Mouse (Mus musculus): ENCODE data around the gene Tff1. TPM values are rescaled to one million over a fixed set of nuclear protein-coding genes. Genes with fewer than 3 reads are reported as not detected.

Gene Tff1
- polyA plus RNA-seq (2016; fragmentation: Nextera tagmentation; extraction: Ambion mirVana) = not detected in 2 replicates

GRCm38 (mm10) chr17:31165127-31165526 lies at the start of gene Tff1:
TSS of gene Tff1 (minus strand) at chr17:31165277.
- Histone ChIP-seq H3K4me3 (no peak within 1 kb of the TSS), H3K27me3 (no peaks in the 10 kb centered on the region), H3K4me1 (no peaks in the 10 kb centered on the region), H3K4me2 (replicated peaks) (no peak within 1 kb of the TSS), H3K9ac (replicated peaks) (no peak within 1 kb of the TSS), H3K27ac (replicated peaks) (no peak within 1 kb of the TSS), H3K36me3 (no peaks in the 10 kb centered on the region), H3K9me3 (no peaks in the 10 kb centered on the region)
- WGBS = 95% methylated on average over 6 of the region's 6 CpGs
- no peak for ATAC-seq (ENCODE audit: low FRiP score, low read depth)

- Histone ChIP-seq H3K9ac (replicated peaks) (no peak overlapping the region), H3K4me3 (no peak overlapping the region), H3K4me1 (no peaks in the 10 kb centered on the region), H3K4me2 (replicated peaks) (no peak overlapping the region), H3K27me3 (no peaks in the 10 kb centered on the region), H3K27ac (replicated peaks) (no peak overlapping the region), H3K9me3 (no peaks in the 10 kb centered on the region), H3K36me3 (no peaks in the 10 kb centered on the region)
- 92% methylated on average over 6 of the region's 6 CpGs for WGBS
- ATAC-seq (ENCODE audit: low FRiP score, low read depth) = no peak
Observed at GRCm38 (mm10) chr17:31211881-31212280, 46.8 kb upstream of the Tff1 start.

GRCm38 (mm10) chr17:31210299-31210698 lies 45.2 kb upstream of the Tff1 start:
- 88% methylated on average over 7 of the region's 7 CpGs for WGBS
- H3K4me2 ChIP-seq (replicated peaks) = no peak overlapping the region
- no peaks in the 10 kb centered on the region for H3K27me3 ChIP-seq
- no peaks in the 10 kb centered on the region for H3K9me3 ChIP-seq
- H3K4me3 ChIP-seq = no peak overlapping the region
- no peak for ATAC-seq (ENCODE audit: low FRiP score, low read depth)
- H3K27ac ChIP-seq (replicated peaks) = no peak overlapping the region
- H3K9ac ChIP-seq (replicated peaks) = no peak overlapping the region
- H3K4me1 ChIP-seq = no peaks in the 10 kb centered on the region
- H3K36me3 ChIP-seq = no peaks in the 10 kb centered on the region

- no peaks in the 10 kb centered on the region for H3K36me3 ChIP-seq
- no peaks in the 10 kb centered on the region for H3K4me1 ChIP-seq
- H3K4me3 ChIP-seq = no peak overlapping the region
- H3K27ac ChIP-seq (replicated peaks) = no peak overlapping the region
- no peak for ATAC-seq (ENCODE audit: low FRiP score, low read depth)
- 92% methylated on average over 11 of the region's 11 CpGs for WGBS
- H3K9me3 ChIP-seq = no peaks in the 10 kb centered on the region
- H3K27me3 ChIP-seq = no peaks in the 10 kb centered on the region
- no peak overlapping the region for H3K9ac ChIP-seq (replicated peaks)
- no peak overlapping the region for H3K4me2 ChIP-seq (replicated peaks)
Observed at GRCm38 (mm10) chr17:31209376-31209930, 44.4 kb upstream of the Tff1 start.

- no peaks in the 10 kb centered on the region for H3K27me3 ChIP-seq
- H3K4me1 ChIP-seq = no peaks in the 10 kb centered on the region
- H3K4me3 ChIP-seq = no peak overlapping the region
- no peaks in the 10 kb centered on the region for H3K9me3 ChIP-seq
- H3K27ac ChIP-seq (replicated peaks) = no peak overlapping the region
- no peaks in the 10 kb centered on the region for H3K36me3 ChIP-seq
- no peak for ATAC-seq (ENCODE audit: low FRiP score, low read depth)
- H3K9ac ChIP-seq (replicated peaks) = no peak overlapping the region
- 91% methylated on average over 8 of the region's 8 CpGs for WGBS
- no peak overlapping the region for H3K4me2 ChIP-seq (replicated peaks)
Observed at GRCm38 (mm10) chr17:31208654-31209053, 43.6 kb upstream of the Tff1 start.

- Histone ChIP-seq H3K9me3 (no peaks in the 10 kb centered on the region), H3K4me1 (no peaks in the 10 kb centered on the region), H3K9ac (replicated peaks) (no peak within 1 kb of the TSS), H3K27me3 (no peaks in the 10 kb centered on the region), H3K4me2 (replicated peaks) (no peak within 1 kb of the TSS), H3K36me3 (no peaks in the 10 kb centered on the region), H3K4me3 (no peak within 1 kb of the TSS), H3K27ac (replicated peaks) (no peak within 1 kb of the TSS)
- no peak for ATAC-seq (ENCODE audit: low FRiP score, low read depth)
- WGBS = 78% methylated on average over 12 of the region's 12 CpGs
Observed at GRCm38 (mm10) chr17:31207771-31208334, 42.8 kb upstream of the Tff1 start, which contains the start of gene Ubash3a. TSS of gene Ubash3a (plus strand) at chr17:31207873.

- no peaks in the 10 kb centered on the region for H3K4me1 ChIP-seq
- no peak within 1 kb of the TSS for H3K4me2 ChIP-seq (replicated peaks)
- H3K36me3 ChIP-seq = no peaks in the 10 kb centered on the region
- no peaks in the 10 kb centered on the region for H3K9me3 ChIP-seq
- WGBS = 87% methylated on average over 11 of the region's 11 CpGs
- no peak for ATAC-seq (ENCODE audit: low FRiP score, low read depth)
- no peak within 1 kb of the TSS for H3K27ac ChIP-seq (replicated peaks)
- no peak within 1 kb of the TSS for H3K9ac ChIP-seq (replicated peaks)
- no peaks in the 10 kb centered on the region for H3K27me3 ChIP-seq
- H3K4me3 ChIP-seq = no peak within 1 kb of the TSS
Observed at GRCm38 (mm10) chr17:31198877-31199276, 33.8 kb upstream of the Tff1 start, which contains the start of gene Tmprss3. TSS of gene Tmprss3 (minus strand) at chr17:31198977.

GRCm38 (mm10) chr17:31196283-31196682 lies 31.2 kb upstream of the Tff1 start:
- H3K9me3 ChIP-seq = no peaks in the 10 kb centered on the region
- no peaks in the 10 kb centered on the region for H3K36me3 ChIP-seq
- H3K4me3 ChIP-seq = no peak overlapping the region
- ATAC-seq (ENCODE audit: low FRiP score, low read depth) = no peak
- no peaks in the 10 kb centered on the region for H3K4me1 ChIP-seq
- WGBS = 93% methylated on average over 7 of the region's 7 CpGs
- H3K27me3 ChIP-seq = no peaks in the 10 kb centered on the region
- H3K4me2 ChIP-seq (replicated peaks) = no peak overlapping the region
- no peak overlapping the region for H3K27ac ChIP-seq (replicated peaks)
- H3K9ac ChIP-seq (replicated peaks) = no peak overlapping the region

- no peak overlapping the region for H3K4me2 ChIP-seq (replicated peaks)
- H3K4me3 ChIP-seq = no peak overlapping the region
- no peaks in the 10 kb centered on the region for H3K27me3 ChIP-seq
- ATAC-seq (ENCODE audit: low FRiP score, low read depth) = no peak
- H3K4me1 ChIP-seq = no peaks in the 10 kb centered on the region
- no peak overlapping the region for H3K9ac ChIP-seq (replicated peaks)
- H3K9me3 ChIP-seq = no peaks in the 10 kb centered on the region
- no peaks in the 10 kb centered on the region for H3K36me3 ChIP-seq
- H3K27ac ChIP-seq (replicated peaks) = no peak overlapping the region
- 68% methylated on average over 6 of the region's 6 CpGs for WGBS
Observed at GRCm38 (mm10) chr17:31195207-31195606, 30.1 kb upstream of the Tff1 start.

GRCm38 (mm10) chr17:31193360-31193759 lies 28.3 kb upstream of the Tff1 start:
- H3K9me3 ChIP-seq = no peaks in the 10 kb centered on the region
- 90% methylated on average over 9 of the region's 9 CpGs for WGBS
- no peak overlapping the region for H3K27ac ChIP-seq (replicated peaks)
- ATAC-seq (ENCODE audit: low FRiP score, low read depth) = no peak
- H3K36me3 ChIP-seq = no peaks in the 10 kb centered on the region
- H3K4me3 ChIP-seq = no peak overlapping the region
- no peak overlapping the region for H3K4me2 ChIP-seq (replicated peaks)
- no peaks in the 10 kb centered on the region for H3K4me1 ChIP-seq
- H3K9ac ChIP-seq (replicated peaks) = no peak overlapping the region
- no peaks in the 10 kb centered on the region for H3K27me3 ChIP-seq

GRCm38 (mm10) chr17:31192663-31193062 lies 27.6 kb upstream of the Tff1 start:
- Histone ChIP-seq H3K27ac (replicated peaks) (no peak overlapping the region), H3K9ac (replicated peaks) (no peak overlapping the region), H3K4me1 (no peaks in the 10 kb centered on the region), H3K9me3 (no peaks in the 10 kb centered on the region), H3K4me2 (replicated peaks) (no peak overlapping the region), H3K36me3 (no peaks in the 10 kb centered on the region), H3K27me3 (no peaks in the 10 kb centered on the region), H3K4me3 (no peak overlapping the region)
- WGBS = 66% methylated on average over 2 of the region's 2 CpGs
- no peak for ATAC-seq (ENCODE audit: low FRiP score, low read depth)

GRCm38 (mm10) chr17:31191825-31192224 lies 26.7 kb upstream of the Tff1 start:
- Histone ChIP-seq H3K4me1 (no peaks in the 10 kb centered on the region), H3K27ac (replicated peaks) (no peak overlapping the region), H3K4me2 (replicated peaks) (no peak overlapping the region), H3K4me3 (no peak overlapping the region), H3K36me3 (no peaks in the 10 kb centered on the region), H3K9me3 (no peaks in the 10 kb centered on the region), H3K9ac (replicated peaks) (no peak overlapping the region), H3K27me3 (no peaks in the 10 kb centered on the region)
- 76% methylated on average over 8 of the region's 8 CpGs for WGBS
- no peak for ATAC-seq (ENCODE audit: low FRiP score, low read depth)

GRCm38 (mm10) chr17:31187370-31187769 lies 22.3 kb upstream of the Tff1 start:
- Histone ChIP-seq H3K27ac (replicated peaks) (no peak overlapping the region), H3K4me1 (no peaks in the 10 kb centered on the region), H3K4me3 (no peak overlapping the region), H3K9me3 (no peaks in the 10 kb centered on the region), H3K27me3 (no peaks in the 10 kb centered on the region), H3K4me2 (replicated peaks) (no peak overlapping the region), H3K9ac (replicated peaks) (no peak overlapping the region), H3K36me3 (no peaks in the 10 kb centered on the region)
- WGBS = 21% methylated on average over 4 of the region's 4 CpGs
- no peak for ATAC-seq (ENCODE audit: low FRiP score, low read depth)
